Mouse (Mus musculus): ENCODE data around the gene H2-Ke6. TPM values are rescaled to one million over a fixed set of nuclear protein-coding genes. Genes with fewer than 3 reads are reported as not detected.
"Not testable (repeated sequence)": the region's sequence is repeated elsewhere in the genome, so short reads cannot be mapped to it uniquely, and the experiment has no call there.

The H2-Ke6 gene
- polyA plus RNA-seq, 1 experiment from 2014 or later: 47.4 TPM

DNA sequence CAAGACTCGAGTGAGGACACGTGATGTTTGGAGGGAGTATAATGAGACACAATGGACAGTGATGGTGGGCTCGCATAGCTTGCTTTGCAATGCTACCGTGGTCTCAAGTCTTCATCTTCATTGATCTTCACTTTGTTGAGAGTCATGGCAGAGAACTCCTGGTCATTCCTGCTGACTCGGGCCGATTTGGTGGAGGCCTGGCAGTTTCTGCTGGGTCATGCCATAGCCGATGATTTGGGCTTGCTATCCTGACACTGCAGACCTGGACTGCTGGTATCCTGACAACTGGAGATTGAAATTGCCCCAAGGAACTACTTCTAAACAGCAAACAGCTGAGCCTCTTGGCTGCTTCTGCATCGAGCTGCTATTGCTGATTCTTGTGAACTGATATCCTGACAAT, 32.9 kb downstream of the H2-Ke6 start:
- H3K27ac ChIP-seq: no peak overlapping the region
- H3K36me3 ChIP-seq: no peaks in the 10 kb centered on the region
- H3K4me3 ChIP-seq: no peak overlapping the region
- H3K4me2 ChIP-seq: no peak overlapping the region
- ATAC-seq (replicated peaks; ENCODE audit: insufficient number of reproducible peaks, insufficient read depth, low FRiP score, low read depth): no peak
- H3K9me3 ChIP-seq (replicated peaks): no peaks in the 10 kb centered on the region
- peaks cover 16% of the 10 kb centered on the region for H3K27me3 ChIP-seq
- 0 out of 2 replicates have a peak, but pooled peaks cover 7% of the 10 kb centered on the region for H3K4me1 ChIP-seq (replicated peaks)
- WGBS: 86% methylated on average over 8 of the region's 8 CpGs
- H3K9ac ChIP-seq: no peak overlapping the region

GRCm38 (mm10) chr17:33991788-33992664, 35.8 kb downstream of the H2-Ke6 start:
- H3K4me2 ChIP-seq: no peak overlapping the region
- no peak overlapping the region for H3K4me3 ChIP-seq
- peaks cover 26% of the 10 kb centered on the region for H3K27me3 ChIP-seq
- WGBS: 29% methylated on average over 10 of the region's 10 CpGs
- H3K9me3 ChIP-seq (replicated peaks): no peaks in the 10 kb centered on the region
- H3K27ac ChIP-seq: no peak overlapping the region
- no peak overlapping the region for H3K9ac ChIP-seq
- ATAC-seq (replicated peaks; ENCODE audit: insufficient number of reproducible peaks, insufficient read depth, low FRiP score, low read depth): no peak; the same call in 1 of the 2 replicates
- no peaks in the 10 kb centered on the region for H3K4me1 ChIP-seq (replicated peaks)
- no peaks in the 10 kb centered on the region for H3K36me3 ChIP-seq

- ATAC-seq (replicated peaks; ENCODE audit: insufficient number of reproducible peaks, insufficient read depth, low FRiP score, low read depth); H3K27ac ChIP-seq; H3K36me3 ChIP-seq; H3K9me3 ChIP-seq (replicated peaks); H3K9ac ChIP-seq: not testable (repeated sequence)
- 9% methylated on average over 8 of the region's 8 CpGs for WGBS
- peaks cover 27% of the 10 kb centered on the region for H3K4me1 ChIP-seq (replicated peaks)
- H3K4me3 ChIP-seq: peak overlapping the region; percentile 60; the same call in 1 of the 2 replicates
- peak overlapping the region; percentile 78 for H3K4me2 ChIP-seq
- peaks cover 35% of the 10 kb centered on the region for H3K27me3 ChIP-seq
Measured at GRCm38 (mm10) chr17:33982136-33982535, 45.7 kb downstream of the H2-Ke6 start.

DNA sequence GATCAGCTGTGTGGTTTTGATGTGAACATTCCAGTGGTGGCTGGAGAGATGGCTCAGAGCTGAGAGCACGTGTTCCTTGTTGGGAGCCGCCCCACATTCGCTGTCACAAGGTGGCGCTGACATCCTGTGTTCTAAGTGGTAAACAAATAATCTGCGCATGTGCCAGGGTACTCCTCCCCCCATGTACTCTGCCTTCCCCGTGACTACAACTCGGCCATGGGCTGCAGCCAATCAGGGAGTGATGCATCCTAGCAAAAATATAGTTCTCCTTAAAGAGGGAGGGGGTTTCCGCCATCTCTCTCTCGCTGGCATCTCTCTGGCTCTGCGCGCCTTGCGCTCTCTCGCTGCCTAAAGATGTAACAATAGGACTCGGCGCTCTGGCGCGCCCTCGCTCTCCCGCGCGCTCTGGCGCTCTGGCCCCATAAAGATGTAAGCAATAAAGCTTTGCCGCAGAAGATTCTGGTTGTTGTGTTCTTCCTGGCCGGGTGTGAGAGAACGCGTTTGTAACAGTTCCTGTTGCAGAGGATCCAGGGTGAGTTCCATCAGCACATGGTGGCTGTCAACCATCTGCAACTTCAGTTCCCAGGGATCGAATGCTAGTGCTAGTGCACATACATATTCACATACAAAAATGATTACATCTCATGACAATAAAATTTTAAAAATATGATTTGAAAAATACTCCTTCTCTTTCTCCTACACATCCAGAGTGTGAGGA, 46.5 kb downstream of the H2-Ke6 start:
- ATAC-seq (replicated peaks; ENCODE audit: insufficient number of reproducible peaks, insufficient read depth, low FRiP score, low read depth): peak; percentile 87
- Histone ChIP-seq H3K4me2 (peak overlapping the region; percentile 78), H3K4me3 (peak overlapping the region; percentile 60), H3K27me3 (peaks cover 43% of the 10 kb centered on the region), H3K9ac (peak overlapping the region; percentile 65), H3K27ac (peak overlapping the region; percentile 87), H3K4me1 (replicated peaks) (peaks cover 27% of the 10 kb centered on the region)
- H3K9me3 ChIP-seq (replicated peaks); H3K36me3 ChIP-seq: not testable (repeated sequence)
- under 1% methylated on average over 27 of the region's 27 CpGs for WGBS

DNA sequence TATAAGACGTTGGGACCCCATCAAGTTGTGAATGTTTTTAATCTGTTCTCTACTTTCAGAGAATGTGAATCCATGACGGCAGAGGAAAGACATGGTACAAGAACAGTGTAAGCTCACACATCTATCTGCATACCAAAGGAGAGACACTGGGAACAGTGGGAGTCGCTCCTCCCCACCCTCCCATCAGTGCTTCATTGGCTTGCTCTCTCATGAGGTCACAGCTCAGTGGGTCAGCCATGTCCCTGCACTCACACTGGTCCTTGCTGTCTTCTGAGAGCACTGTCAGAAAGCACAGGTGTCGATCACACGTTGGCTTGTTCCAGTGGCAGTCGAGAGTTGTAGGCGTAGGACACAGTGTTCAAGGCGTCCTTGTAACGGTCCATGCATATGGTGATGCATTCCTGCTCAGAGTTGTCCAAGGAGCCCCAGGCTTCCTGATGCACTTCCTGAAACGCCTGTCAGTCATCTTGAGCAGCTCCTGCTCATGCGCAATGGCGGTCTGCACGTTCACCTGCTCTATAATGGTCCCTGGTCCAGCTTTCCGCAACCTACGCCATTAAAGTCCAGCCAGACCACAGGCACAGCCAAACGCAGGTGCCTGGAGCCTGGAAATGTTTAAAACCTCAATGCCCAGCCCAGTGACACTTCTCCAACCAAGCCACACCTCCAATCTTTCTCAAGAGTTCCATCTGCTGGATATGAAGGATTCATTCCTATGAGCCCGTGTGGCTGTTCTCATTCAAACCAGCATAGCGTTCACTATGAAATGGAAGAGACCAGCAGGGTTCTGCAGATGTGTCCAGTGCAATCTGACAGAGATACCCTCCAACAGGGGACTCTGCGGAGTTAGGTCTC, 47.5 kb downstream of the H2-Ke6 start:
- Histone ChIP-seq H3K9ac (no peak overlapping the region), H3K9me3 (replicated peaks) (no peaks in the 10 kb centered on the region), H3K36me3 (no peaks in the 10 kb centered on the region), H3K4me1 (replicated peaks) (peaks cover 27% of the 10 kb centered on the region), H3K4me3 (peak overlapping the region; percentile 60), H3K27me3 (peaks cover 48% of the 10 kb centered on the region), H3K4me2 (peak overlapping the region; percentile 78), H3K27ac (peak overlapping the region; percentile 77)
- no peak for ATAC-seq (replicated peaks; ENCODE audit: insufficient number of reproducible peaks, insufficient read depth, low FRiP score, low read depth)
- WGBS: 72% methylated on average over 19 of the region's 19 CpGs

DNA sequence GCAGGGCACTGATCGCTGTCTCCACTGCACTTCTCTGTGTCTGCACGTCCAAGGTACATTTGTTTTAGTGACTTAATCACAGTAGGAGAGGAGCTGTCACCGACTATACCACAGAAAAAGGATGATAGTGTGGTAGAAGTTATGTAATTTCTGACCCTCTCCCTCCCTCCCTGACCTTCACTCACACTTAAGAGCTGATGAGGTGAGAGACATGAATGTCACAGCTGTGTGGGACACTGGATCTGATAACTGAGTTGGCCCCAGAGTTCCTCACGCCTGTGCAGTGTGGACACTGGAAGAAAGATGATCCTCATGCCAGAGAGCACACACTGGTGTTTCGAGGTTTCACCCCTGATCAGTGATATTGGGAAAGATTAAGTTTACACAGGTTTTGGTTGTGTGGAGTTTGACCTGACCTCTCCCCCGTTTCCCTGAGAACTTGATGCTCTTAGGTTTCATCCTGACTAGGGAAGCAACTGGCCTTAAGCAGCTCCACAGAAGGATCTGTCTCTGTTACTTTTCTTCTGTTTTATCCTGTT, 48.3 kb downstream of the H2-Ke6 start:
- WGBS: 58% methylated on average over 6 of the region's 6 CpGs
- H3K36me3 ChIP-seq: no peaks in the 10 kb centered on the region
- no peak overlapping the region for H3K27ac ChIP-seq
- no peaks in the 10 kb centered on the region for H3K9me3 ChIP-seq (replicated peaks)
- no peak overlapping the region for H3K9ac ChIP-seq
- peaks cover 48% of the 10 kb centered on the region for H3K27me3 ChIP-seq
- H3K4me1 ChIP-seq (replicated peaks): peaks cover 27% of the 10 kb centered on the region
- no peak overlapping the region for H3K4me3 ChIP-seq
- H3K4me2 ChIP-seq: no peak overlapping the region
- ATAC-seq (replicated peaks; ENCODE audit: insufficient number of reproducible peaks, insufficient read depth, low FRiP score, low read depth): no peak

DNA sequence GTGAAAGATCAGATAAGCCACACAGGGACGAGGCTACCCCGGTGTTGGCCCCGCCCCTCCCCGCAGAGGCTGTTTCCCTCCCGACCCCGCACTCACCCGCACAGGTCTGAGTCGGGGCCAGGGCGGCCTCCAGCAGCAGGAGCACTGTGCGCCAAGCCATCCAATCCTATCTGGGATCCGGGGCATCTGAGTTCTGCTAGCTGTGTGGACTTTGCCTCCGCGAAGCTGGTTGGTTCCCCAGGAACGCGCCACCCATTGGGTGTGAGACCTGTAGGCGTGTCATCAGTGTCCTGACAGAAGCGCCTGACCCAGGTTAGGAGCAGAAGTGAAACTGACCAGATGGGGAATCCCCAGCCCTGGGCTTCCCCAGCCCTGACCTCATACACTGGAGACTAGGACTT, 49.2 kb downstream of the H2-Ke6 start:
- H3K4me1 ChIP-seq (replicated peaks): peaks cover 27% of the 10 kb centered on the region
- no peaks in the 10 kb centered on the region for H3K36me3 ChIP-seq
- peak overlapping the region; percentile 48 for H3K4me3 ChIP-seq
- WGBS: under 1% methylated on average over 17 of the region's 17 CpGs
- no peaks in the 10 kb centered on the region for H3K9me3 ChIP-seq (replicated peaks)
- no peak overlapping the region for H3K27ac ChIP-seq
- H3K4me2 ChIP-seq: peak overlapping the region; percentile 74
- peak overlapping the region; percentile 25 for H3K9ac ChIP-seq
- H3K27me3 ChIP-seq: peaks cover 52% of the 10 kb centered on the region
- peak; percentile 54 for ATAC-seq (replicated peaks; ENCODE audit: insufficient number of reproducible peaks, insufficient read depth, low FRiP score, low read depth)

DNA sequence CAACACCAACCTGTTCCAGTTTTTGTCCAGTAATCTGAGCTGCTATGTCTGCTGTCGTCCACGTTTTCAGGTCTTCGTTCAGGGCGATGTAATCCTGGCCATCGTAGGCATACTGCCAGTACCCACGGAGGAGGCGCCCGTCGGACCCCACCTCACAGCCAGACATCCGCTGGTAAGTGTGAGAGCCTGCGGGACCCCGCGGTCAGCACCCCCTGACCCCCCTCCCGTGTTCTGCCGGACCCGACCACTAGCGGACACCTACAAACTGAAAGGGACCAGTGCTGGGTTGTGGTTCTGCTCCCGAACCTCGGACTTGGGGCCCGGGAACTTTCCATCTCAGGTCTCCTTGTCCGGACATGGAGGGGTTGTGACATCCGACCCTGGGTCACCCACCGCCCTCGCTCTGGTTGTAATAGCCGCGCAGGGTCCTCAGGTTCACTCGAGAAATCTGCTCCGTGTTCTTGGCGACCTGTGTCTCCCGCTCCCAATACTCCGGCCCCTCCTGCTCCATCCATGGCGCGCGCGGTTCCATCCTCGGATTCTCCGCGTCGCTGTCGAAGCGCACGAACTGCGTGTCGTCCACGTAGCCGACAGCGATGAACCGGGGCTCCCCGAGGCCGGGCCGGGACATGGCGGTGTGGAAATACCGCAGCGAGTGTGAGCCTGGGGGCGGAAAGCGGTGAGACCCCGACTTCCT, 49.9 kb downstream of the H2-Ke6 start:
- Histone ChIP-seq H3K36me3 (no peaks in the 10 kb centered on the region), H3K9ac (peak overlapping the region; percentile 25), H3K4me2 (peak overlapping the region; percentile 74), H3K4me1 (replicated peaks) (peaks cover 27% of the 10 kb centered on the region), H3K27ac (no peak overlapping the region), H3K27me3 (peaks cover 52% of the 10 kb centered on the region), H3K4me3 (peak overlapping the region; percentile 48), H3K9me3 (replicated peaks) (no peaks in the 10 kb centered on the region)
- 2% methylated on average over 57 of the region's 57 CpGs for WGBS
- ATAC-seq (replicated peaks; ENCODE audit: insufficient number of reproducible peaks, insufficient read depth, low FRiP score, low read depth): no peak

Measured in heart, embryonic 15.5 days (tissue).